Mouse (Mus musculus): Measurements from ENCODE around the gene Klhl3. TPM values are rescaled to one million over a fixed set of nuclear protein-coding genes. Genes with fewer than 3 reads are reported as not detected.
A peak's percentile ranks its signal among the peaks of the same experiment; 100 is the strongest.

Klhl3 gene
- polyA plus RNA-seq, 1 experiment: 5.6 TPM

GRCm38 (mm10) chr13:58129687-58130246 lies 16.4 kb upstream of the Klhl3 start:
- TF ChIP-seq POLR2A (IDR thresholded peaks at IDR 0.05; ENCODE audit: control insufficient read depth, low read depth, low read length) (peak; percentile 30; the same call in 1 of the 2 replicates), CTCF (IDR thresholded peaks at IDR 0.05; ENCODE audit: control insufficient read depth, insufficient read depth, insufficient replicate concordance, low read depth, low read length) (no peak)
- H3K36me3 ChIP-seq (ENCODE audit: control insufficient read depth, insufficient read depth, low read length): peaks cover 5% of the 10 kb centered on the region; the same call in 1 of the 2 replicates

GRCm38 (mm10) chr13:58128768-58129671 lies 15.6 kb upstream of the Klhl3 start:
- no peaks in the 10 kb centered on the region for H3K27me3 ChIP-seq (ENCODE audit: control insufficient read depth, insufficient read depth, low read length)
- TF ChIP-seq CTCF (IDR thresholded peaks at IDR 0.05; ENCODE audit: control insufficient read depth, insufficient read depth, insufficient replicate concordance, low read depth, low read length): no peak
- TF ChIP-seq POLR2A (IDR thresholded peaks at IDR 0.05; ENCODE audit: control insufficient read depth, low read depth, low read length): peak; percentile 76
- peak overlapping the region; percentile 95 for H3K4me3 ChIP-seq (ENCODE audit: control insufficient read depth, low read depth, low read length)
- H3K4me1 ChIP-seq (ENCODE audit: control insufficient read depth, insufficient read depth, low read length): peaks cover 3% of the 10 kb centered on the region
- peaks cover 5% of the 10 kb centered on the region; the same call in 1 of the 2 replicates for H3K36me3 ChIP-seq (ENCODE audit: control insufficient read depth, insufficient read depth, low read length)
- H3K27ac ChIP-seq (ENCODE audit: control insufficient read depth, insufficient read depth, low read depth, low read length): peak overlapping the region; percentile 100

More at GRCm38 (mm10) chr13:58129687-58130246, 16.4 kb upstream of the Klhl3 start:
- Histone ChIP-seq H3K4me1 (ENCODE audit: control insufficient read depth, insufficient read depth, low read length) (peaks cover 3% of the 10 kb centered on the region), H3K27me3 (ENCODE audit: control insufficient read depth, insufficient read depth, low read length) (no peaks in the 10 kb centered on the region), H3K27ac (ENCODE audit: control insufficient read depth, insufficient read depth, low read depth, low read length) (peak overlapping the region; percentile 100), H3K4me3 (ENCODE audit: control insufficient read depth, low read depth, low read length) (peak overlapping the region; percentile 95)

- H3K36me3 ChIP-seq (ENCODE audit: control insufficient read depth, insufficient read depth, low read length): peaks cover 5% of the 10 kb centered on the region; the same call in 1 of the 2 replicates
- H3K27ac ChIP-seq (ENCODE audit: control insufficient read depth, insufficient read depth, low read depth, low read length): peak within 1 kb of the TSS; percentile 100
- TF ChIP-seq CTCF (IDR thresholded peaks at IDR 0.05; ENCODE audit: control insufficient read depth, insufficient read depth, insufficient replicate concordance, low read depth, low read length): no peak
- TF ChIP-seq POLR2A (IDR thresholded peaks at IDR 0.05; ENCODE audit: control insufficient read depth, low read depth, low read length): peak; percentile 50
- no peaks in the 10 kb centered on the region for H3K27me3 ChIP-seq (ENCODE audit: control insufficient read depth, insufficient read depth, low read length)
- peaks cover 3% of the 10 kb centered on the region for H3K4me1 ChIP-seq (ENCODE audit: control insufficient read depth, insufficient read depth, low read length)
- peak within 1 kb of the TSS; percentile 95 for H3K4me3 ChIP-seq (ENCODE audit: control insufficient read depth, low read depth, low read length)
Observed at GRCm38 (mm10) chr13:58128396-58128767, 15.0 kb upstream of the Klhl3 start, which contains the start of gene Hnrnpa0. Gene Hnrnpa0 (minus strand): TSS chr13:58128556.

- no peaks in the 10 kb centered on the region for H3K27me3 ChIP-seq (ENCODE audit: control insufficient read depth, insufficient read depth, low read length)
- H3K4me1 ChIP-seq (ENCODE audit: control insufficient read depth, insufficient read depth, low read length): peaks cover 3% of the 10 kb centered on the region
- TF ChIP-seq POLR2A (IDR thresholded peaks at IDR 0.05; ENCODE audit: control insufficient read depth, low read depth, low read length) (peak; percentile 40; the same call in 1 of the 2 replicates), CTCF (IDR thresholded peaks at IDR 0.05; ENCODE audit: control insufficient read depth, insufficient read depth, insufficient replicate concordance, low read depth, low read length) (no peak)
- peak overlapping the region; percentile 95 for H3K4me3 ChIP-seq (ENCODE audit: control insufficient read depth, low read depth, low read length)
- H3K27ac ChIP-seq (ENCODE audit: control insufficient read depth, insufficient read depth, low read depth, low read length): peak overlapping the region; percentile 100
- peaks cover 5% of the 10 kb centered on the region; the same call in 1 of the 2 replicates for H3K36me3 ChIP-seq (ENCODE audit: control insufficient read depth, insufficient read depth, low read length)
Observed at GRCm38 (mm10) chr13:58127766-58128361, 14.5 kb upstream of the Klhl3 start.

GRCm38 (mm10) chr13:58126862-58127765 lies 13.7 kb upstream of the Klhl3 start:
- peak overlapping the region; percentile 100 for H3K27ac ChIP-seq (ENCODE audit: control insufficient read depth, insufficient read depth, low read depth, low read length)
- peak overlapping the region; percentile 95 for H3K4me3 ChIP-seq (ENCODE audit: control insufficient read depth, low read depth, low read length)
- no peak for TF ChIP-seq CTCF (IDR thresholded peaks at IDR 0.05; ENCODE audit: control insufficient read depth, insufficient read depth, insufficient replicate concordance, low read depth, low read length)
- TF ChIP-seq POLR2A (IDR thresholded peaks at IDR 0.05; ENCODE audit: control insufficient read depth, low read depth, low read length): no peak
- H3K36me3 ChIP-seq (ENCODE audit: control insufficient read depth, insufficient read depth, low read length): peaks cover 5% of the 10 kb centered on the region; the same call in 1 of the 2 replicates
- peaks cover 3% of the 10 kb centered on the region for H3K4me1 ChIP-seq (ENCODE audit: control insufficient read depth, insufficient read depth, low read length)
- no peaks in the 10 kb centered on the region for H3K27me3 ChIP-seq (ENCODE audit: control insufficient read depth, insufficient read depth, low read length)

GRCm38 (mm10) chr13:58126126-58126525 lies 12.7 kb upstream of the Klhl3 start:
- TF ChIP-seq POLR2A (IDR thresholded peaks at IDR 0.05; ENCODE audit: control insufficient read depth, low read depth, low read length) (no peak), CTCF (IDR thresholded peaks at IDR 0.05; ENCODE audit: control insufficient read depth, insufficient read depth, insufficient replicate concordance, low read depth, low read length) (no peak)
- Histone ChIP-seq H3K36me3 (ENCODE audit: control insufficient read depth, insufficient read depth, low read length) (peaks cover 5% of the 10 kb centered on the region; the same call in 1 of the 2 replicates), H3K27ac (ENCODE audit: control insufficient read depth, insufficient read depth, low read depth, low read length) (no peak overlapping the region), H3K4me1 (ENCODE audit: control insufficient read depth, insufficient read depth, low read length) (peaks cover 3% of the 10 kb centered on the region), H3K27me3 (ENCODE audit: control insufficient read depth, insufficient read depth, low read length) (no peaks in the 10 kb centered on the region), H3K4me3 (ENCODE audit: control insufficient read depth, low read depth, low read length) (peak overlapping the region; percentile 74)
